8 mouse cellular contexts compared by ENCODE assay signal in genomic region chr1:189342416-189343104, GRCm38 (mm10). TPM values are rescaled to one million over a fixed set of nuclear protein-coding genes. Genes with fewer than 3 reads are reported as not detected.
DNase-seq lines count a peak whose midpoint lies in the region; ATAC-seq lines count a peak whose summit lies in the region.

No protein-coding gene starts in this region.

- H3K27ac ChIP-seq in embryonic facial prominence, embryonic 11.5 days (replicated peaks; ENCODE audit: low read depth, low read length): no peak overlapping the region
- H3K27ac ChIP-seq in hindbrain, embryonic 11.5 days (ENCODE audit: low read depth, low read length): no peak overlapping the region
- H3K27ac ChIP-seq in liver, embryonic 11.5 days (ENCODE audit: low read depth, low read length): no peak overlapping the region

- peak; percentile 24 for DNase-seq in kidney, postnatal 10 days
- DNase-seq in kidney, adult 18-20 months: no peak
- peak; percentile 29 for DNase-seq in embryonic facial prominence, embryonic 11.5 days (ENCODE audit: low spot score)
- DNase-seq in hindbrain, embryonic 11.5 days (ENCODE audit: low spot score): peak; percentile 58
- DNase-seq in liver, embryonic 11.5 days (ENCODE audit: low spot score): peak; percentile 34
- peak; percentile 45 for DNase-seq in retina, postnatal 1 day
- DNase-seq in ovary, postnatal 14 days (ENCODE audit: low spot score): no peak
- no peak for DNase-seq in adrenal gland, adult 18-20 months (ENCODE audit: low spot score in 2 of 2)

- no peaks in the 10 kb centered on the region for H3K9me3 ChIP-seq in embryonic facial prominence, embryonic 11.5 days (replicated peaks; ENCODE audit: control insufficient read depth, low read length)
- no peaks in the 10 kb centered on the region for H3K9me3 ChIP-seq in hindbrain, embryonic 11.5 days (ENCODE audit: control insufficient read depth, low read length)
- no peaks in the 10 kb centered on the region for H3K9me3 ChIP-seq in liver, embryonic 11.5 days (ENCODE audit: control insufficient read depth, low read length)

- H3K4me1 ChIP-seq in embryonic facial prominence, embryonic 11.5 days (ENCODE audit: control insufficient read depth, insufficient read depth, low read length): no peaks in the 10 kb centered on the region
- H3K4me1 ChIP-seq in hindbrain, embryonic 11.5 days (replicated peaks; ENCODE audit: control insufficient read depth, insufficient read depth, low read length): no peaks in the 10 kb centered on the region
- H3K4me1 ChIP-seq in liver, embryonic 11.5 days (replicated peaks; ENCODE audit: control insufficient read depth, insufficient read depth, low read length): no peaks in the 10 kb centered on the region

- H3K4me3 ChIP-seq in embryonic facial prominence, embryonic 11.5 days (ENCODE audit: low read depth, low read length): peak overlapping the region; percentile 57
- H3K4me3 ChIP-seq in hindbrain, embryonic 11.5 days (ENCODE audit: low read depth, low read length): peak overlapping the region; percentile 59
- H3K4me3 ChIP-seq in liver, embryonic 11.5 days (ENCODE audit: low read depth, low read length): 0 out of 2 replicates have a peak overlapping the region, but pooled peaks have one; percentile 49

- no peak for ATAC-seq in embryonic facial prominence, embryonic 11.5 days (replicated peaks; ENCODE audit: insufficient number of reproducible peaks, low FRiP score, low TSS enrichment, low read depth)
- peak; percentile 53; the same call in 1 of the 2 replicates for ATAC-seq in hindbrain, embryonic 11.5 days (ENCODE audit: low FRiP score)
- ATAC-seq in liver, embryonic 11.5 days (replicated peaks; ENCODE audit: low FRiP score): no peak

- peak overlapping the region; percentile 48 for H3K9ac ChIP-seq in embryonic facial prominence, embryonic 11.5 days (replicated peaks; ENCODE audit: low read length)
- H3K9ac ChIP-seq in hindbrain, embryonic 11.5 days (ENCODE audit: low read depth, low read length): peak overlapping the region; percentile 57
- no peak overlapping the region for H3K9ac ChIP-seq in liver, embryonic 11.5 days (ENCODE audit: low read depth, low read length)

- peak overlapping the region; percentile 98 for H3K4me2 ChIP-seq in embryonic facial prominence, embryonic 11.5 days (ENCODE audit: low read depth, low read length)
- peak overlapping the region; percentile 99 for H3K4me2 ChIP-seq in hindbrain, embryonic 11.5 days (replicated peaks; ENCODE audit: low read depth, low read length)
- H3K4me2 ChIP-seq in liver, embryonic 11.5 days: peak overlapping the region; percentile 78

- no peaks in the 10 kb centered on the region for H3K36me3 ChIP-seq in embryonic facial prominence, embryonic 11.5 days (replicated peaks; ENCODE audit: control insufficient read depth, insufficient read depth, low read depth, low read length)
- H3K36me3 ChIP-seq in hindbrain, embryonic 11.5 days (ENCODE audit: control insufficient read depth, insufficient read depth, low read length): no peaks in the 10 kb centered on the region
- H3K36me3 ChIP-seq in liver, embryonic 11.5 days (ENCODE audit: control insufficient read depth, insufficient read depth, low read length): no peaks in the 10 kb centered on the region

- 5% methylated on average over 30 of the region's 30 CpGs for WGBS in embryonic facial prominence, embryonic 11.5 days
- WGBS in hindbrain, embryonic 11.5 days: 6% methylated on average over 30 of the region's 30 CpGs
- 8% methylated on average over 30 of the region's 30 CpGs for WGBS in liver, embryonic 11.5 days

- peaks cover 9% of the 10 kb centered on the region for H3K27me3 ChIP-seq in embryonic facial prominence, embryonic 11.5 days (ENCODE audit: control insufficient read depth, insufficient read depth, low read length)
- 0 out of 2 replicates have a peak, but pooled peaks cover 3% of the 10 kb centered on the region for H3K27me3 ChIP-seq in hindbrain, embryonic 11.5 days (ENCODE audit: control insufficient read depth, insufficient read depth, low read length)
- H3K27me3 ChIP-seq in liver, embryonic 11.5 days (replicated peaks; ENCODE audit: control insufficient read depth, insufficient read depth, low read length): peaks cover 30% of the 10 kb centered on the region

RNA-seq across cellular contexts. Expression of gene Kcnk2, which starts 59.5 kb away (rescaled TPM):
- polyA plus RNA-seq in embryonic facial prominence, embryonic 11.5 days (2014; fragmentation: Nextera tagmentation; extraction: Ambion mirVana): 6.1 and 6.2 TPM in 2 replicates
- 5.6 and 6.1 TPM in 2 replicates for polyA plus RNA-seq in hindbrain, embryonic 11.5 days (2014; fragmentation: Nextera tagmentation; extraction: Ambion mirVana)
- polyA plus RNA-seq in liver, embryonic 11.5 days (2014; fragmentation: Nextera tagmentation; extraction: Ambion mirVana): 0.13 and 0.23 TPM in 2 replicates
- 10 to 100 TPM; 25.5 to 32.4 TPM for total RNA-seq in adrenal gland, adult 18-20 months (2021)

Comparison
In these comparisons a context has a peak if more than half of its experiments do, and no peak if none do; other contexts are left out.
1. DNase-seq: peak in kidney, postnatal 10 days (single experiment), embryonic facial prominence, embryonic 11.5 days (single experiment), hindbrain, embryonic 11.5 days (single experiment), liver, embryonic 11.5 days (single experiment) and retina, postnatal 1 day (single experiment); none in kidney, adult 18-20 months (single experiment), ovary, postnatal 14 days (single experiment) and adrenal gland, adult 18-20 months (0 of 2).
2. Peak in every context shown above with its lines, with median percentiles within 50 percentile points of each other: H3K4me2 ChIP-seq and H3K4me3 ChIP-seq.